ENCODE assay signal across 8 mouse cellular contexts in the genomic region with DNA sequence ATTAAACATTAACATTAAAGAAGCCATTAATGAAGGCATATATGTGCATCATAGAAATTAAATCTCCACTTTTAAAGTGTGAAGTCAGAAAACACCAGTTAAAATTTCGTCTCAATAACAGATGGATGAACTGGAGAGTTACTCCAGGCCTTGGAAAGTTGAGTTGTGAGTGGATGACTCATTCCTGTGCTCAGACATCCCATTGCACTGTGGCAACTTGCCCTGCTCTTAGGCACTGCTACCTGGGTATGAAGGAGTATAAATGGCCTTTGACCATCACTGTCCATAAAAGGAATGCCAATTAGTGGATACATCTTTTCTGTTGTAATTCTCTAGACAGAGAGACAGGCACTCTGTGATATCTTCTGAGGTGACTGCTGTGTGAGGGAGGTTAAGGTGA.
"Had no signal": no experiment of that assay in that cellular context is flagged by ENCODE, and none has a peak within 500 bp of the region (broad histone marks: within the 10 kb centered on the region; RNA-seq: fewer than 3 reads in every experiment).

No protein-coding gene starts in this region.

- DNase-seq: lung, embryonic 14.5 days; lung, postnatal 10 days; lung, postnatal 4 days; midbrain, embryonic 14.5 days; right cerebral cortex, adult 18-20 months; right cerebral cortex, postnatal 25 days; thymus, adult 18-20 months; thymus, postnatal 14 days had no signal
